Mouse (Mus musculus) ES-CJ7 (cell line): Measurements from ENCODE around the gene Pradc1.

Experiments
- DNase-seq: peaks from one replicate; pipeline ENCODE4 v3.0.0; 2011; ENCODE audit warnings: low read depth, low spot score

Gene Pradc1

GRCm38 (mm10) chr6:85451664-85452410, at the start of gene Pradc1:
Gene Pradc1 (minus strand): TSS chr6:85451970.
- peak; percentile 99 for DNase-seq

GRCm38 (mm10) chr6:85500416-85500815, 48.6 kb upstream of the Pradc1 start:
- no peak for DNase-seq

- DNase-seq, result no peak
Measured at GRCm38 (mm10) chr6:85498147-85498546, 46.4 kb upstream of the Pradc1 start.

GRCm38 (mm10) chr6:85496976-85497375, 45.2 kb upstream of the Pradc1 start:
- DNase-seq, result no peak

GRCm38 (mm10) chr6:85491606-85492005, 39.8 kb upstream of the Pradc1 start:
- no peak for DNase-seq

GRCm38 (mm10) chr6:85490252-85490651, 38.5 kb upstream of the Pradc1 start:
- no peak for DNase-seq

- no peak for DNase-seq
Measured at GRCm38 (mm10) chr6:85489717-85490116, 37.9 kb upstream of the Pradc1 start.

GRCm38 (mm10) chr6:85488510-85488909, 36.7 kb upstream of the Pradc1 start:
- DNase-seq, result no peak

- no peak for DNase-seq
Measured at GRCm38 (mm10) chr6:85485738-85486137, 34.0 kb upstream of the Pradc1 start.

- DNase-seq, result peak; percentile 64
Measured at GRCm38 (mm10) chr6:85483843-85484721, 32.3 kb upstream of the Pradc1 start.

GRCm38 (mm10) chr6:85480685-85481084, 28.9 kb upstream of the Pradc1 start:
- no peak for DNase-seq

GRCm38 (mm10) chr6:85479979-85480378, 28.2 kb upstream of the Pradc1 start:
- no peak for DNase-seq

GRCm38 (mm10) chr6:85478416-85478815, 26.6 kb upstream of the Pradc1 start:
- peak; percentile 58 for DNase-seq

- peak; percentile 83 for DNase-seq
Measured at GRCm38 (mm10) chr6:85477366-85477917, 25.7 kb upstream of the Pradc1 start.

GRCm38 (mm10) chr6:85475581-85475980, 23.8 kb upstream of the Pradc1 start:
- DNase-seq, result peak; percentile 61

- no peak for DNase-seq
Measured at GRCm38 (mm10) chr6:85472542-85472941, 20.8 kb upstream of the Pradc1 start.

GRCm38 (mm10) chr6:85471962-85472361, 20.2 kb upstream of the Pradc1 start:
- DNase-seq, result no peak

- DNase-seq, result no peak
Measured at GRCm38 (mm10) chr6:85469660-85470430, 18.1 kb upstream of the Pradc1 start.

GRCm38 (mm10) chr6:85465381-85465780, 13.6 kb upstream of the Pradc1 start:
- peak; percentile 54 for DNase-seq

- DNase-seq, result no peak
Measured at GRCm38 (mm10) chr6:85459621-85460020, 7.9 kb upstream of the Pradc1 start.

- DNase-seq, result no peak
Measured at GRCm38 (mm10) chr6:85452816-85453215, 1.0 kb upstream of the Pradc1 start.

- DNase-seq, result peak; percentile 46
Measured at GRCm38 (mm10) chr6:85452411-85452665, 568 bp upstream of the Pradc1 start.
